Mouse (Mus musculus) left cerebral cortex, postnatal 10 days (tissue): ENCODE results near the gene Dctn3. TPM values are rescaled to one million over a fixed set of nuclear protein-coding genes. Genes with fewer than 3 reads are reported as not detected.

Experiments
- DNase-seq, 2 experiments: peaks; one replicate each; pipeline ENCODE4 v3.0.0; 2021 to 2022; ENCODE audit warnings: low spot score in 2 of 2, mixed read lengths in 1 of 2; ENCODE audit errors: extremely low spot score in 1 of 2
- intact Hi-C: fragments of 180-260 bp; cut with DNase I; formaldehyde crosslinking; loops from one replicate; pipeline ENCODE4 v1.15.1; 2025
- total RNA-seq, 2 experiments: library from RNA; stranded (reverse); gene quantifications; 2 replicates each; pipeline ENCODE4 v1.2.3; 2021

Gene Dctn3
- total RNA-seq, 2 experiments from 2014 or later: 181 to 196 TPM

- no peak for DNase-seq
- intact Hi-C loops: no loop called here
These were observed 41.0 kb downstream of the Dctn3 start for GRCm38 (mm10) chr4:41681947-41682346.

GRCm38 (mm10) chr4:41681176-41681575 is 41.8 kb downstream of the Dctn3 start:
- intact Hi-C loops: no loop called here
- peak in 1 of 2 experiments; percentile 38 for DNase-seq

GRCm38 (mm10) chr4:41679291-41679690 is 43.7 kb downstream of the Dctn3 start:
- intact Hi-C loops: no loop called here

DNA sequence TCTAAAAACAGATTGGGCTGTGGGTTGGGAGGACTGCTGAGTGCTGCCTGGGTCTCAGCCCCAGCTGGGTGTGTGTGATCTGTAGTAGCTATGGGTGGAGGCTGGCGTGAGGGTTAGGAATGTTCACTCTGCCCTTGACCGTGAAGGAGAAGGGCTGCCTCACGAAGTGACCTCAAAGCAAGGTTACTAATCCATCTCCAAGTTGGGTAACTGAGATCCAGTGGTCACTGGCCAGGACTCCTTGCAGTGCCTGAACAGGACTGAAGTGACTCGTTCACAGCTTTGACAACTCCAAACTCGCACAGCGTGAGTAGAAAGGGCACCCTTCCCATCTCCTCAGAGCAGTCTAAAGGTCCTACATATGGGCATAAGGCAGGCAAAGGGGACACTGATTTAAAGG is 44.1 kb downstream of the Dctn3 start:
- intact Hi-C loops: no loop called here
- DNase-seq: no peak

More at GRCm38 (mm10) chr4:41679291-41679690, 43.7 kb downstream of the Dctn3 start:
- no peak for DNase-seq

DNA sequence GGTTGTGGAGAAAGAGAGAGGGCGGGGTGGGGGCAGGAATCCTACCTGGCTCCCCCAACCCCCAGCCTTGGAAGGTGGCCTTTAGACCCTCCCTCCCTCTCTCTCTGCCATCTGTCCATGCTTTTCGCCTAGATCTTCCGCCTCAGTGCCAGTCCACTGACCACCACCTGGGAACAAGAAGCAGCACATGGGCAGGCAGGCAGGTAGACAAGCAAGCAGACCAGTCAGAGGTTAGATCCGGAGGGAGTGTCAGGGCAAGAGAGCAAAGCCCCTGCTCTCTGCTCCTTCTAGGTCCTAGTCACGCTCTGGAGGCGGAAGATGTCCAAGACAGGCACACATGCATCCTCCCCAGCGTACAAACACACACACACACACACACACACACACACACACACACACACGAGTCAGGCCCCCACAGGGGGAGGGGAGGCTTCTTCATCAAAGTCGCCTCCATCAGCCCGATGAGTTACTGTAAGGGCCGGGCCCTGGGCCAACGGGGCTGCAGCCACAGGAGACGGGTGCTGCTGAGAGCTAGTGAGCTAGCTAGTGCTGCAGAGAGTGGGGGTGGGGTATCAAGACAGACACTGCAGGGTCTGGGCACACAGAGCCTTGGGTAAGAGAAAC is 45.9 kb downstream of the Dctn3 start:
- intact Hi-C loops: no loop called here
- DNase-seq: peak in 1 of 2 experiments; percentile 73

GRCm38 (mm10) chr4:41676248-41677005 is 46.5 kb downstream of the Dctn3 start:
- no peak for DNase-seq
- intact Hi-C loops: no loop called here

DNA sequence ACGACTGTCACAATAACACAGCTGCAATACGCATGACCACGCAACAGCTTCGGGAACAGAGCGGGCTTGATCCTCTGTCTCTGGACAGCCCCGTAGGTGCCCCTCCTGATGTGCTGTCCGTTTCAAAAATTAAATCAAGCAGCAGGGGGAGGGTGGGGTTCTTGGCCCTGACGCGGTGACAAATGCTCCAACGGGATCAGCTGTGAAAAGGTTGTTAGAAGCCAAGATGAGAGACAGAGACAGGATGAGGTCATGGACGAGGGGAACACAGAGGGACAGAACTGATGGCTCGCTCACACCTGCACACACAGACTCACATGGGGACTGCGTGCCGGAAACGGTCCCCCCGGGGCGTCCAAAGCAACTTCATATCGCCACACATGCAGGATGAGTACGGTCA is 49.8 kb downstream of the Dctn3 start:
- no peak for DNase-seq
- intact Hi-C loops: no loop called here

DNA sequence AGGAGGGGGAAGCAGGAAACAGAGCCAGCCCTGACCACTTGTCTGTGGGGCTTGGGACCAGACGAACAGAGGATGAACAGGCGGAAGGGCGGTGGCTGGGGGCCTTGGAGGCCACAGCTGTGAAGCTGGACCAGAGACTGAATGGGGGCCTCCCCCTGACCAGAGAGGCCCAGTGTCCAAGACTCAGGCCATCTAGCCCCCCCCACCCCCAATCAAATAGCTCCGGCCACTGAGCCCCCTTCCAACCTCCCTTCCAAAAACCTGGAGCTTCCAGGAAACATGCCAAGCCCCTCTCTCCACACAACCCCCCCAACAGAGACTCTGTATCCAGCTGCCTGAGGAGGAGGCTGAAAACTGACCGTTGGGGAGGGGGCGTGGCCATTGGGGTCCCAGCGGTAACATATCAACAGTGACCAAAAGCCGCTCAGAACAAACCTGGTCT is 50.4 kb downstream of the Dctn3 start:
- no peak for DNase-seq

GRCm38 (mm10) chr4:41671963-41672480 is 50.9 kb downstream of the Dctn3 start:
- no peak for DNase-seq
- intact Hi-C loops: no loop called here

More for the DNA sequence above, 50.4 kb downstream of the Dctn3 start:
- intact Hi-C loops: no loop called here

GRCm38 (mm10) chr4:41671500-41671899 is 51.5 kb downstream of the Dctn3 start:
- intact Hi-C loops: no loop called here
- DNase-seq: no peak

DNA sequence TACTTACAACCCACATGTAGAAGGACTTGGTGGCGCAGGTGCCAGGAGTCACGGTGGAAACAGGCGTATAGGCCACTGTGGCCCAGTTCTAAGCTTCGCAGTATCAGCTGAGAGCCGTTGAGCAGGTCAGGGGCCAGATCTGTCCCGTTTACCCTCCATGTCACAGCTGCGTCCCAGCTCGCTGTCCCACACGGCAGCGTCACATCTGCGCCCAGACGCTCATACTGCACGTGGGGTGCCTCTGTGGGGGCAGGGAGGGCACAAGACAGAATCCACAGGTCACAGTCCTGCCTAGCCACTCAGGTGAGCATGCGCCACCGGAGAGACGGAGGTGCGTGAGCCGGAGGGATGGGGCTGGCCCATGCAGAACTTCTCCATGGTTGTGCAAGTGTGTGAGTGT is 52.1 kb downstream of the Dctn3 start:
- DNase-seq: no peak
- intact Hi-C loops: no loop called here

DNA sequence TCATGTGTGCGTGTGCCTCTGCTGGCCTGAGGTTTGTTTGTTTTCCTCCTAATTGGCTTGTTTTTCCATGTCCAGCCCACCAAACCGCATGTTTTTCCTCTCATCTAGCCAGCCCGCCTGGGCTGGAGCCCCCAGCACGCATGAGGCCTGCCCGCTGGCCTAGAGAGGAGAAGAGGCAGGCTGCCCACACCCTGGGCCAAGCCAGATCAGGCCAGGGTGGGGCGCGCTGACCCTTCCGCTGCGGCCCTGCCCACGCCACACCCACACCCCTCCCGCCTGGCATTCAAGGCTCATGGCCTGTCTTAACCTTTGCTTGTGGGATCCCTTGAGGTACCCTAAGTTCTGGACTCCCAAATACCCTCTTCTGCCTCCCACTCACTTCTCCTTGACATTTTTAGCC is 56.3 kb downstream of the Dctn3 start:
- intact Hi-C loops: no loop called here

GRCm38 (mm10) chr4:41665009-41665675 is 57.8 kb downstream of the Dctn3 start:
- no peak for DNase-seq
- intact Hi-C loops: no loop called here

More for the DNA sequence above, 56.3 kb downstream of the Dctn3 start:
- DNase-seq: no peak

Other genes starting within 250 kb of the Dctn3 start
- 10 to 100 TPM; 33.6 to 37.4 TPM for gene AI464131, start 220.1 kb downstream of the Dctn3 start, total RNA-seq
- 10 to 100 TPM in 1 of 2 experiments, 1 to 10 TPM in 1; 8.3 to 11.4 TPM for gene 1110017D15Rik, start 205.8 kb downstream of the Dctn3 start, total RNA-seq
- 100 to 1,000 TPM; 199 to 201 TPM for gene Fam219a, start 153.6 kb downstream of the Dctn3 start, total RNA-seq
- 1 to 10 TPM; 4.2 to 5.4 TPM for gene Dnaic1, start 153.4 kb downstream of the Dctn3 start, total RNA-seq
- gene Enho, start 82.8 kb downstream of the Dctn3 start, total RNA-seq: 10 to 100 TPM; 61.8 to 62.2 TPM
- gene Cntfr, start 26.1 kb downstream of the Dctn3 start, total RNA-seq: 10 to 100 TPM; 57.4 to 75.1 TPM
- 10 to 100 TPM; 19.1 to 24.3 TPM for gene Il11ra1, start 23.2 kb downstream of the Dctn3 start, total RNA-seq
- gene Rpp25l, start 9.6 kb downstream of the Dctn3 start, total RNA-seq: 10 to 100 TPM; 28.4 to 30.3 TPM
- under 1 TPM; 0.19 to 0.83 TPM for gene Arid3c, start 8.0 kb upstream of the Dctn3 start, total RNA-seq
- gene Galt, start 32.1 kb upstream of the Dctn3 start, total RNA-seq: 10 to 100 TPM; 93.6 to 94.7 TPM
- 10 to 100 TPM; 55.8 to 70.4 TPM for gene Sigmar1, start 33.0 kb upstream of the Dctn3 start, total RNA-seq
- 100 to 1,000 TPM; 263 to 283 TPM for gene Ccl27a, start 51.1 kb upstream of the Dctn3 start, total RNA-seq
- not detected for gene Gm21541, start 180.4 kb upstream of the Dctn3 start, total RNA-seq
- gene Gm20878, start 218.4 kb upstream of the Dctn3 start, total RNA-seq: 10 to 100 TPM; 45.4 to 51.3 TPM
- 1 to 10 TPM; 3.1 to 5.7 TPM for gene Fam205a4, start 242.9 kb upstream of the Dctn3 start, total RNA-seq